Mouse (Mus musculus): Measurements from ENCODE around the gene Ifitm3.

- TF ChIP-seq CTCF (IDR thresholded peaks at IDR 0.05; ENCODE audit: borderline replicate concordance, control insufficient read depth, extremely low read depth, insufficient read depth, low read length, poor library complexity) (no peak), POLR2A (IDR thresholded peaks at IDR 0.05; ENCODE audit: control insufficient read depth, extremely low read depth, insufficient read depth, low read length, poor library complexity) (no peak)
Observed at GRCm38 (mm10) chr7:141052016-141052415, 41.4 kb upstream of the Ifitm3 start.

All from thymus, adult 2 months (tissue).